Mouse (Mus musculus) right cerebral cortex, postnatal 36 days (tissue): ENCODE data around the gene Hist1h2ak.
"Not testable (repeated sequence)": the region's sequence is repeated elsewhere in the genome, so short reads cannot be mapped to it uniquely, and the experiment has no call there.

ENCODE experiments used
- DNase-seq, 2 experiments: peaks; one replicate each; pipeline ENCODE4 v3.0.0; 2022; ENCODE audit warnings: low spot score in 2 of 2, mixed read lengths in 1 of 2

Gene Hist1h2ak

DNA sequence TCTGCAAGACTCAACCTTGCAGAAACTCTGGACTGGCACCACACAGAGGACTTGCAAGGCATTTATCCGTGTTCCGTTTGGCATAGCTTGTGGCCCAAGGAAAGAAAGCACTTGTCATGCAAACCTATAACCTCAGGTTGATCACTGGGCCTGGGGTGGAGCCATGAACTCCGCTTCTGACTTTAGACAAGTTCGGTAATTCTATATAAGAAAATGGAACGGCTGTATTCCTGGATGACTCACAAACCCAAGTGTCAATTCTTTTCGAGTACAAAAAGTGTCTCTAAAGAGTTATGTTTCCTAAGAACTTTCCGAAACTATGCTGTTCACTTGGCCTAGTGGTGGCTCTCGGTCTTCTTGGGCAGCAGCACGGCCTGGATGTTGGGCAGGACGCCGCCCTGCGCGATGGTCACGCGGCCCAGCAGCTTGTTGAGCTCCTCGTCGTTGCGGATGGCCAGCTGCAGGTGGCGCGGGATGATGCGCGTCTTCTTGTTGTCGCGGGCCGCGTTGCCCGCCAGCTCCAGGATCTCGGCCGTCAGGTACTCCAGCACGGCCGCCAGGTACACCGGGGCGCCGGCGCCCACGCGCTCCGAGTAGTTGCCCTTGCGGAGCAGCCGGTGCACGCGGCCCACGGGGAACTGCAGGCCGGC is 32.4 kb downstream of the Hist1h2ak start:
- DNase-seq = not testable (repeated sequence)

GRCm38 (mm10) chr13:21718381-21719080 is 35.1 kb downstream of the Hist1h2ak start:
- DNase-seq = no peak

GRCm38 (mm10) chr13:21717397-21718357 is 36.0 kb downstream of the Hist1h2ak start, which contains the start of gene Hist1h3h:
Gene Hist1h3h, plus strand, starts transcription at chr13:21717659.
- DNase-seq = peak; percentile 84 to 89

DNA sequence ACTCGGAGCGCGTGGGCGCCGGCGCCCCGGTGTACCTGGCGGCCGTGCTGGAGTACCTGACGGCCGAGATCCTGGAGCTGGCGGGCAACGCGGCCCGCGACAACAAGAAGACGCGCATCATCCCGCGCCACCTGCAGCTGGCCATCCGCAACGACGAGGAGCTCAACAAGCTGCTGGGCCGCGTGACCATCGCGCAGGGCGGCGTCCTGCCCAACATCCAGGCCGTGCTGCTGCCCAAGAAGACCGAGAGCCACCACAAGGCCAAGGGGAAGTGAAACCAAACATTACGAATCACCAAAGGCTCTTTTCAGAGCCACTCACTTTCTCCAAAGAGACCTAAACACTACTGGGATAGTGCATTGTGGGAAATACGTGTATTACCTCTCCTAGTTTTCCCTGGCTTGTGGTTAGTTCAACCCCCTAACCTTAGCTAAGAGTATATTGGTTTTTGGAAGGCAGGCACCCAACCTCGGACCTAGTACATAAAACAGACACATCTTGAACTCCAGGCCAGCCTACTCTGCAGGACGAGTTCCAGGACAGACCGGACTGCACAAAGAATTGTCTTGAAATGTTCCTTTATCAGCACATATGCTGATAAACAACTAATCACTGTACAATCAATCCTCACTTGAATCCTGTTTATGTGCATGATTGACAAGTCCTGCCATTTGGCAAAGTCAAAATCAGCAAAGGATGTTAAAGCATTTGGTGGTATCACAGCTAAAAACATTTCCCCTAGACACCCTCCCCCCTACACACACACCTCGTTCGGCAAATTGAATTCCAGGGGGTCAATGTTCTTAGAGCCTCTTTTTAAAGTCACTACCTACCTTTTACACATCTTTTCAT is 36.9 kb downstream of the Hist1h2ak start:
- not testable (repeated sequence) for DNase-seq

DNA sequence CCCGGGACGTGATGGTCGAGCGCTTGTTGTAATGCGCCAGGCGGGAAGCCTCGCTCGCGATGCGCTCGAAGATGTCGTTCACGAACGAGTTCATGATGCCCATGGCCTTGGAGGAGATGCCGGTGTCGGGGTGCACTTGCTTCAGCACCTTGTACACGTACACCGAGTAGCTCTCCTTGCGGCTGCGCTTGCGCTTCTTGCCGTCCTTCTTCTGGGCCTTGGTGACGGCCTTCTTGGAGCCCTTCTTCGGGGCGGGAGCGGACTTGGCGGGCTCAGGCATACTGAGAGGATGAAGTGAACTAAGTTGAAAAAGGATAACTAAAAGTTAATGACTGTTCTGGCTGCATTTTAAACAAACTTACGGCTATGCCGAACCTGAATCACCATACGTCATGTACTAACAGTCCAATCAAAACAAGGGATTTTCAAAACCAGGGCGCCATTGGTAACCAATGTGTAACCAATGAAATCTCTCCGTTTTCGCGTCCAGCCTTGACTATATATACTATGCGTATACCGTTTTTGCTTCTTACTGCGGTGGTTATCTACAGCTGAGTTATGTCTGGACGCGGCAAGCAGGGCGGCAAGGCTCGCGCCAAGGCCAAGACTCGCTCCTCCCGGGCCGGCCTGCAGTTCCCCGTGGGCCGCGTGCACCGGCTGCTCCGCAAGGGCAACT is 37.6 kb downstream of the Hist1h2ak start, which contains the start of the genes Hist1h2bl and Hist1h2ai:
Gene Hist1h2bl (minus strand): TSS at position 280 of the 676 bp plus-strand sequence.
Gene Hist1h2ai (plus strand): TSS at position 559 of the 676 bp plus-strand sequence.
- peak; percentile 84 to 90 for DNase-seq

GRCm38 (mm10) chr13:21715131-21715863 is 38.3 kb downstream of the Hist1h2ak start:
- DNase-seq = peak in 1 of 2 experiments; percentile 25

DNA sequence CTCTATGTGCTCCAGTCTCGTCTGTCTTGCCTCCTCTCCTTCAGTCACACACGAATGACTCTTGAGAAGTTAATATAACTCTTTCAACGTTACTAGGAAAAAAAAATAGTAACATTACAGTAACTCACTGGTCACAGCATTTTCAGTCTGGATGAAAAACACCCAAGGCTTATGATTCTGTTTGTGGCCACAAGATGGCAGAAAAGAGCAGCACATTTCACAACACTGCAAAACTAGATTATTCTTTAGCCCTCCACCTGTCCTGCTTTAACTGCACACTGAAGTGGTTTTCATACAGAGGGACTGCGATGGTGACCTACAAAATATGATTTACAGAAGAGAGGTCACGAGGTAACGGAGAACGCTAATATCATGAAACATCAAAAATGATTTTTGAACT is 38.9 kb downstream of the Hist1h2ak start:
- peak; percentile 37 to 61 for DNase-seq

DNA sequence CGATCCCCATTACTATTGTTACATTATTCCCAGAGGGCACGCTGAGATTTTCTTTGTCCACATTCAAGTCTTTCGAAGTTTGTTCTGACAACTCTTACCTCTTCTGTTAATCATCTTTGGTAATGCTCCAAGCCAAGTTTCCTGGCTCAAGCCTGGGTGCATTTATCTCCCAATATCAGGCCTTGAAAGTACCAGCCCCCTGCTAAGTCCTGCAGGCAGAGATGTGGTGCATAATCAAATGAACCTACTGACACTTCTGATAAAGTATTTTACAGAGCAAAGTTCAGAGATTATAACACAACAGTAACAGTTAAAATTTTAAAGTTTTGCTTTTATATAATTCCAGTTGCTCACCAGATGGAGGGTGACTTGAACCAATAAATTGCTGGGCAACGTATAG is 41.9 kb downstream of the Hist1h2ak start:
- DNase-seq = no peak

DNA sequence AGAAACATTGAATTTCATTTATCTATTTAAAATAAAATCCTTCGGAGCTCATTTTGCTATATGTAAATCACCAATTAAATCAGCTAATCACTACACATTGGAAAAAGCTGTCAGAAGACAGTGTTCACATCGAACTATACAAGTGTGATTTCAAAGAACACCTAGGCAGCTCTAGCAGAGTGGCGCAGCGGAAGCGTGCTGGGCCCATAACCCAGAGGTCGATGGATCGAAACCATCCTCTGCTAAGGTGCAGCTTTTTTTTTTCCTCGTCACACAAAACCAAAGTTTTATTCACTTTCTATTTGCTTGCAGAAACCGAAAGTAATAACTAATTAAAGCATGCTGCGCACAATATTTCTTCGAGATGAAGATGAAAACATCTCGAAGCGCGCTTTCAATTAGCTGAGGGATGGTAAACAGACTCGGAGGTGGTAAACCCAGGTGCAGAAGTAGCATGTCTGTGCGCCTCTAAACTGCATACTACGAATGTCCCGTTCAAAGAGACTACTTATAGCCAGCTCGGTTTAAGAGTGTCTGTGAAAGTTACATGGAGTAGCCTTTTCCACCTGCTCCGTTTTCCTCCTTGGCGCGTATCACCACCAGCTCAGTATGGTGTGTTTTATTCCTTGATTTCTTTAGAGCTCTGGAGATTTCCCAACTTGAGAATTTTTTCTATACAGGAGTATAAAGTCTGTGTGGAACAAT is 42.7 kb downstream of the Hist1h2ak start:
- DNase-seq = peak; percentile 69 to 76

DNA sequence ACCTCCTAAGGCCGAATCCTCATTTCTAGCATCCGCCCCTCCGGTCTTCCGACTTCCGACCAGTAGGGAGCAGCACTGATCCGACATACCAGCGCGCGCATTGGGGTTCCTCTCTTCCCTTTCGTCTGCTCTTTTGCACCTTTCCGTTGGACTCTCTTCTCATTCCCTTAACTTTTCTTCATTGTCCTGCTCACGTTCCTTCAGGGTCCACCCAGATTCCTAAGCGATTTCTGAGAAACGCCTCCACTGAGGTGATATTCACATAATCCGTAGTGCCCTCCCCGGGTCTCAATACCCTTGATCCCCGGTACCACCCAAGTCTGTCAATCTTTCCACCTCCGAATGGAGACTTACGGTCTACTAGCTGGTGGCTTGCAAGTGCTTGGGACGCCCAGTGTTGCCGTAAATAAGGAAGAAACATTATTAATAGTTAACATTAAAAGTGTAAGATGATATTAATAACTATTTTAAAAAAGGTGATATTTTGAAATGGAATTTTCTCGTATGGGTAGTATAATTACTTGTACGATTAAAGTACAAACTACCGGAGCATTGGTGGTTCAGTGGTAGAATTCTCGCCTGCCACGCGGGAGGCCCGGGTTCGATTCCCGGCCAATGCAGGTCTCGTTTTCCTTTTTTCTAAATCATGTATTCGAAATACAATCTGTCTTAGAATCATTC is 43.5 kb downstream of the Hist1h2ak start:
- DNase-seq = peak; percentile 80 to 84

DNA sequence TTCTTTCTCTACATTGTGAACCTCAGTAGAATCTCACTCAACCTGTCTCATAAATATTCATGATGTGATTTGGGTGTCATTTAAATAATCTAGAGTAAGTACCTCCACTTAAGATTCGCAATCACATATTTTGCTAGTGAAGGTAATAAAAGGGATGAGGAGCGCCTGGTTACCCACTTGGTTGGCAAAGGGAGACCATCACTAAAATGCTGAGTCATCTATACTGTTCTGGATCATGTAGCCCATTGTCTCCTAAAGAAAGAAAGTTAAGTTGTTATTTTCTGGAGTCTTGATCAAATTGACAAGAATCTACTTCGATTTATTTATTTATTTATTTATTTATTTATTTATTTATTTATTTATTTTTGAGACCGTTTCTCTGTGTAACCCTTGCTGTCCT is 47.0 kb downstream of the Hist1h2ak start:
- DNase-seq = no peak
